Mouse (Mus musculus) stomach, postnatal 0 days (tissue): ENCODE results near the gene She. TPM values are rescaled to one million over a fixed set of nuclear protein-coding genes. Genes with fewer than 3 reads are reported as not detected.
"Not testable (repeated sequence)": the region's sequence is repeated elsewhere in the genome, so short reads cannot be mapped to it uniquely, and the experiment has no call there.

Source experiments
- ATAC-seq: fragments of 200-750 bp; cut with Nextera tagmentation; 2 replicates; pipeline ENCODE4 v1.8.0; 2017; ENCODE audit not compliant: low FRiP score, low TSS enrichment
- DNase-seq: peaks from one replicate; pipeline ENCODE4 v3.0.0-alpha.2; 2016; ENCODE audit warnings: low spot score
- H3K27ac ChIP-seq: fragments of 300-500 bp; sonication (generic); replicated peaks from 2 replicates; pipeline ENCODE4 v1.5.1; 2014; ENCODE audit warnings: mild to moderate bottlenecking, control low read depth
- H3K27me3 ChIP-seq: fragments of 300-500 bp; sonication (generic); 2 replicates; pipeline ENCODE4 v1.6.1; 2014; ENCODE audit warnings: low read length; ENCODE audit not compliant: control insufficient read depth, insufficient read depth
- H3K36me3 ChIP-seq: fragments of 300-500 bp; sonication (generic); 2 replicates; pipeline ENCODE4 v1.6.1; 2014; ENCODE audit warnings: low read length, mixed read lengths; ENCODE audit not compliant: control insufficient read depth, insufficient read depth
- H3K4me1 ChIP-seq: fragments of 300-500 bp; sonication (generic); replicated peaks from 2 replicates; pipeline ENCODE4 v1.6.1; 2014; ENCODE audit warnings: antibody characterized with exemption; ENCODE audit not compliant: control insufficient read depth, insufficient read depth
- H3K4me2 ChIP-seq: fragments of 300-500 bp; sonication (generic); replicated peaks from 2 replicates; pipeline ENCODE4 v1.6.1; 2014; ENCODE audit warnings: low read depth, mild to moderate bottlenecking, control low read depth, moderate library complexity
- H3K4me3 ChIP-seq: fragments of 300-500 bp; sonication (generic); 2 replicates; pipeline ENCODE4 v1.5.1; 2014; ENCODE audit warnings: low read depth, low read length, control low read depth
- H3K9ac ChIP-seq: fragments of 300-500 bp; sonication (generic); 2 replicates; pipeline ENCODE4 v1.6.1; 2014; ENCODE audit warnings: mild to moderate bottlenecking, low read length, control low read depth, mixed read lengths
- H3K9me3 ChIP-seq: fragments of 300-500 bp; sonication (generic); 2 replicates; pipeline ENCODE4 v1.6.1; 2016; ENCODE audit warnings: low read length; ENCODE audit not compliant: control insufficient read depth
- CTCF ChIP-seq: IDR thresholded peaks from 2 replicates; pipeline ENCODE4 v1.5.1; 2016; ENCODE audit warnings: antibody characterized with exemption, low read depth, mild to moderate bottlenecking, moderate library complexity
- EP300 ChIP-seq: optimal IDR thresholded peaks from 2 replicates; pipeline ENCODE3; 2016; ENCODE audit warnings: antibody characterized with exemption
- WGBS: fragments of 180-500 bp; shearing (Covaris S2); extraction: QIAGEN DNeasy Blood & Tissue Kit; methylation state at CpG from one replicate; pipeline ENCODE4 v1.1.7; 2014; 5-methylcytosine and 5-hydroxymethylcytosine counted together
- polyA plus RNA-seq: library from polyadenylated mRNA; unstranded; fragments of >200 nt; fragmentation: Nextera tagmentation; extraction: Ambion mirVana; gene quantifications from 2 replicates; pipeline ENCODE4 v1.2.1, GENCODE M21; 2015

The She gene
- polyA plus RNA-seq, 1 experiment from 2014 or later: 1.4 TPM

GRCm38 (mm10) chr3:89859936-89860335, 28.8 kb downstream of the She start:
- H3K36me3 ChIP-seq: no peaks in the 10 kb centered on the region
- H3K4me2 ChIP-seq: no peak overlapping the region
- no peaks in the 10 kb centered on the region for H3K4me1 ChIP-seq
- TF ChIP-seq EP300 (no peak), CTCF (no peak)
- H3K27me3 ChIP-seq: no peaks in the 10 kb centered on the region
- 53% methylated on average over 3 of the region's 3 CpGs for WGBS
- H3K4me3 ChIP-seq: no peak overlapping the region
- DNase-seq: no peak
- no peaks in the 10 kb centered on the region for H3K9me3 ChIP-seq
- no peak overlapping the region for H3K27ac ChIP-seq
- no peak overlapping the region for H3K9ac ChIP-seq
- no peak for ATAC-seq

- Histone ChIP-seq H3K9ac (no peak overlapping the region; the same call in 1 of the 2 replicates), H3K4me1 (peaks cover 2% of the 10 kb centered on the region; the same call in 1 of the 2 replicates), H3K27me3 (no peaks in the 10 kb centered on the region), H3K4me2 (no peak overlapping the region), H3K4me3 (no peak overlapping the region), H3K27ac (peak overlapping the region; percentile 83; the same call in 1 of the 2 replicates), H3K9me3 (no peaks in the 10 kb centered on the region), H3K36me3 (no peaks in the 10 kb centered on the region)
- ATAC-seq (no peak), DNase-seq (no peak)
- TF ChIP-seq CTCF (no peak), EP300 (no peak)
- 60% methylated on average over 3 of the region's 3 CpGs for WGBS
These were observed 29.2 kb downstream of the She start for GRCm38 (mm10) chr3:89860343-89860742.

GRCm38 (mm10) chr3:89861070-89861469, 29.9 kb downstream of the She start:
- ATAC-seq (peak; percentile 93), DNase-seq (peak; percentile 73)
- H3K4me1 ChIP-seq: peaks cover 2% of the 10 kb centered on the region; the same call in 1 of the 2 replicates
- WGBS: 2% methylated on average over 4 of the region's 4 CpGs
- peak overlapping the region; percentile 4; the same call in 1 of the 2 replicates for H3K9ac ChIP-seq
- peak overlapping the region; percentile 83 for H3K27ac ChIP-seq
- 0 out of 2 replicates have a peak overlapping the region, but pooled peaks have one; percentile 17 for H3K4me2 ChIP-seq
- H3K9me3 ChIP-seq: no peaks in the 10 kb centered on the region
- H3K36me3 ChIP-seq: no peaks in the 10 kb centered on the region
- no peak overlapping the region for H3K4me3 ChIP-seq
- H3K27me3 ChIP-seq: no peaks in the 10 kb centered on the region
- TF ChIP-seq EP300: no peak
- TF ChIP-seq CTCF: no peak

GRCm38 (mm10) chr3:89862182-89862761, 31.1 kb downstream of the She start:
- Histone ChIP-seq H3K4me3 (no peak overlapping the region), H3K4me2 (no peak overlapping the region), H3K36me3 (no peaks in the 10 kb centered on the region), H3K27ac (no peak overlapping the region), H3K9me3 (no peaks in the 10 kb centered on the region), H3K27me3 (no peaks in the 10 kb centered on the region), H3K4me1 (peaks cover 2% of the 10 kb centered on the region; the same call in 1 of the 2 replicates), H3K9ac (no peak overlapping the region)
- DNase-seq (no peak), ATAC-seq (no peak)
- 71% methylated on average over 8 of the region's 8 CpGs for WGBS
- TF ChIP-seq EP300 (no peak), CTCF (no peak)

- not testable (repeated sequence) for H3K9me3 ChIP-seq, H3K27me3 ChIP-seq, H3K4me2 ChIP-seq, H3K27ac ChIP-seq, ATAC-seq, H3K4me3 ChIP-seq, H3K9ac ChIP-seq, H3K36me3 ChIP-seq, DNase-seq, H3K4me1 ChIP-seq
- WGBS: 81% methylated on average over 3 of the region's 3 CpGs
These were observed 32.1 kb downstream of the She start for GRCm38 (mm10) chr3:89863276-89863675.

- Histone ChIP-seq H3K27ac (no peak overlapping the region), H3K4me3 (no peak overlapping the region), H3K36me3 (no peaks in the 10 kb centered on the region), H3K4me1 (peaks cover 7% of the 10 kb centered on the region; the same call in 1 of the 2 replicates), H3K4me2 (no peak overlapping the region), H3K9me3 (no peaks in the 10 kb centered on the region), H3K9ac (no peak overlapping the region), H3K27me3 (no peaks in the 10 kb centered on the region)
- no peak for ATAC-seq
- WGBS: 70% methylated on average over 9 of the region's 9 CpGs
- no peak for DNase-seq
- TF ChIP-seq CTCF: peak; percentile 61
- no peak for TF ChIP-seq EP300
These were observed 32.7 kb downstream of the She start for GRCm38 (mm10) chr3:89863716-89864509.
